Mouse (Mus musculus): ENCODE results near the gene Kirrel.
"Not testable (repeated sequence)": the region's sequence is repeated elsewhere in the genome, so short reads cannot be mapped to it uniquely, and the experiment has no call there.

The Kirrel gene

GRCm38 (mm10) chr3:87131694-87132347, 42.7 kb downstream of the Kirrel start:
- DNase-seq, result no peak

GRCm38 (mm10) chr3:87130933-87131332, 43.6 kb downstream of the Kirrel start:
- no peak for DNase-seq

- DNase-seq, result peak; percentile 37
Measured at GRCm38 (mm10) chr3:87123795-87124194, 50.8 kb downstream of the Kirrel start.

GRCm38 (mm10) chr3:87118214-87118613, 56.3 kb downstream of the Kirrel start:
- DNase-seq, result no peak

- no peak for DNase-seq
Measured at GRCm38 (mm10) chr3:87117632-87118031, 56.9 kb downstream of the Kirrel start.

GRCm38 (mm10) chr3:87115726-87116540, 58.6 kb downstream of the Kirrel start:
- DNase-seq, result no peak

GRCm38 (mm10) chr3:87115271-87115670, 59.3 kb downstream of the Kirrel start:
- DNase-seq, result no peak

- DNase-seq, result peak; percentile 74
Measured at GRCm38 (mm10) chr3:87114801-87115200, 59.7 kb downstream of the Kirrel start.

- DNase-seq, result not testable (repeated sequence)
Measured at GRCm38 (mm10) chr3:87113881-87114280, 60.7 kb downstream of the Kirrel start.

- DNase-seq, result no peak
Measured at GRCm38 (mm10) chr3:87112264-87112663, 62.3 kb downstream of the Kirrel start.

GRCm38 (mm10) chr3:87104856-87105255, 69.7 kb downstream of the Kirrel start:
- DNase-seq, result no peak

GRCm38 (mm10) chr3:87102346-87102745, 72.2 kb downstream of the Kirrel start:
- DNase-seq, result no peak

- DNase-seq, result no peak
Measured at GRCm38 (mm10) chr3:87100911-87101310, 73.6 kb downstream of the Kirrel start.

GRCm38 (mm10) chr3:87097969-87098946, 76.3 kb downstream of the Kirrel start:
- no peak for DNase-seq

GRCm38 (mm10) chr3:87097205-87097604, 77.3 kb downstream of the Kirrel start:
- no peak for DNase-seq

GRCm38 (mm10) chr3:87093718-87094117, 80.8 kb downstream of the Kirrel start:
- no peak for DNase-seq

- peak; percentile 82 for DNase-seq
Measured at GRCm38 (mm10) chr3:87089694-87090565, 84.6 kb downstream of the Kirrel start.

GRCm38 (mm10) chr3:87087146-87087545, 87.4 kb downstream of the Kirrel start:
- DNase-seq, result peak; percentile 44

GRCm38 (mm10) chr3:87082235-87082634, 92.3 kb downstream of the Kirrel start:
- DNase-seq, result peak; percentile 52

GRCm38 (mm10) chr3:87079751-87080150, 94.8 kb downstream of the Kirrel start:
- DNase-seq, result no peak

- DNase-seq, result no peak
Measured at GRCm38 (mm10) chr3:87079301-87079700, 95.2 kb downstream of the Kirrel start.

GRCm38 (mm10) chr3:87077681-87078080, 96.9 kb downstream of the Kirrel start:
- no peak for DNase-seq

Data from kidney, postnatal 14 days (tissue).